Mouse (Mus musculus) naive thymus-derived CD4-positive, alpha-beta T cell, adult 5 months (primary cell): ENCODE results near the gene Crls1. TPM values are rescaled to one million over a fixed set of nuclear protein-coding genes. Genes with fewer than 3 reads are reported as not detected.

Experiments
- polyA plus RNA-seq: library from polyadenylated mRNA; unstranded; fragments of 100-300 nt; shearing (Covaris generic); gene quantifications from one replicate; pipeline ENCODE4 v1.2.1, GENCODE M21; 2017

The Crls1 gene
- 21.5 TPM for polyA plus RNA-seq

DNA sequence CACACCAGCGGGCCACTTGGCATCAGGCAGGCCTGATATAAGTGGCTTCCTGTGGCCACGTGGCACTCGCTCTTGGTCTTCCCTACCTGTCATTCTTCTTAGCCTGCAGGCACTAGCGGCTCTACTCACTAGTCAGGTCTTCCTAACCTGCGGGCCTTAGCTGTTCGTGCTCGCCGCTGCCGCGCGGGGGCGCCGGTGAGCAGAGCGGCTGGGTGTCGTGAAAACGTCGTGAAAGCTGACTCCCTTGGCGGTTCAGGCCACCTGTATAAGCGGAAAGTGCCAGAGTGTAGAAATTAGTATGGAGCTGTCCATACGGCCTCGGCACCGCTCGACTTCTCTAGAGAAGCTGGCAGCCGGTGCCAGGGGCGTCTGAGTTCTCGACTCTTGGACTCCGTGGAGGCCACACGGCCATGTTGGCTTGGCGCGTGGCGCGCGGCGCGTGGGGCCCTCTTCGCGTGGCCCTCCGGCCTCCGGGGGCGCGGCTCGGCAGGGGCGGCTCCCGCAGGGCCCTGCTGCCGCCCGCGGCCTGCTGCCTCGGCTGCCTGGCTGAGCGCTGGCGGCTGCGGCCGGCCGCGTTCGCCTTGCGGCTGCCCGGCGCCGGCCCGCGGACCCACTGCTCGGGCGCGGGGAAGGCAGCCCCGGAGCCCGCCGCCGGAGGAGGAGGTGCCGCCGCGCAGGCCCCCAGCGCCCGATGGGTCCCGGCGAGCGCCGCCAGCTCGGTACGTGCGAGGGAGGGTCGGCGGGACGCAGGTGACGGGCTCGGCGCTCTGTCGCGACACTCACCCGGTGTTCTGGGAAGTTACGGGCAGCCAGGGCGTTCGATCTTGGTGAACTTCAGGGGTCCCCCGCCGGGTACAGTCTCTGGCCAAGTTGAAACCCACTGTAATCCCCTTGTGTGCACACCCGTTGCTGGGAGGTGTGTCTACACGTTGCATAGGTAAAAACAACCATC lies at the start of gene Crls1:
TSS of gene Crls1 (plus strand) at position 260 of the 952 bp plus-strand sequence.

DNA sequence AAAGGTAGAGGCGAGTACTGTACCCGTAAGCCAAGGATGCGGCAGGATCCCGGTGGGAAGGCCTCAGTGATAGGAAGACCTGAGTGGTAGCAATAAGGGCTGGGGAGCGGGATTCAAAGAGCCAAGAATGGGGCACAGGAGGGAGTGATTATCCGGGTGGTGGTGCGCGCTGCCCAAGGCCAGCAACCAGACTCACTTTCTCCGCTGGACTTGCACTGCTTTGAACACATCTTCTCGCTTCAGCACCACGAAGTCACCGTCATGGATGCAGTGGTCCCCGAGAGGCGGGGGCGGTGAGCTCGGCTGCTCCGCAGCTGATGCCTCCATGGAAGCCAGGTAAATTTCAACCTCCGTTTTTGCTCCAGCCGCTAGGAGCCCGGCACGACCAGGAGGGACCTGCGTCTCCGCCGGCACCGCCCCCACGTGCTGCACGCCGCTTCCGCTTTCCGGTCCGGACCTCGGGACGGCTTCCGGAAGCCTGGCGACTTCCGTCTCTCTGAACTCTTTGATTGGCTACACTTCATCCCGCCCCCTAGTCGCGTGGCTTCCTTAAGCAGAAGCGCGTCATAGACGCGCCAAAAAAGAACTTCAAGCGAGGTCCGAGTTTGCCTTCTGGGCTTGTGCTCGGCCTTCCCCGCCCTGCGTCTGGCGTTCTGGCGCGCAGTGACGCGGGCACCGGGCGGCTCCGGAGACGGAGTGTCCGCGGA lies 30.7 kb upstream of the Crls1 start, which contains the start of the genes Trmt6 and Mcm8:
TSS of gene Trmt6 (minus strand) at position 448 of the 707 bp plus-strand sequence.
TSS of gene Mcm8 (plus strand) at position 534 of the 707 bp plus-strand sequence.

DNA sequence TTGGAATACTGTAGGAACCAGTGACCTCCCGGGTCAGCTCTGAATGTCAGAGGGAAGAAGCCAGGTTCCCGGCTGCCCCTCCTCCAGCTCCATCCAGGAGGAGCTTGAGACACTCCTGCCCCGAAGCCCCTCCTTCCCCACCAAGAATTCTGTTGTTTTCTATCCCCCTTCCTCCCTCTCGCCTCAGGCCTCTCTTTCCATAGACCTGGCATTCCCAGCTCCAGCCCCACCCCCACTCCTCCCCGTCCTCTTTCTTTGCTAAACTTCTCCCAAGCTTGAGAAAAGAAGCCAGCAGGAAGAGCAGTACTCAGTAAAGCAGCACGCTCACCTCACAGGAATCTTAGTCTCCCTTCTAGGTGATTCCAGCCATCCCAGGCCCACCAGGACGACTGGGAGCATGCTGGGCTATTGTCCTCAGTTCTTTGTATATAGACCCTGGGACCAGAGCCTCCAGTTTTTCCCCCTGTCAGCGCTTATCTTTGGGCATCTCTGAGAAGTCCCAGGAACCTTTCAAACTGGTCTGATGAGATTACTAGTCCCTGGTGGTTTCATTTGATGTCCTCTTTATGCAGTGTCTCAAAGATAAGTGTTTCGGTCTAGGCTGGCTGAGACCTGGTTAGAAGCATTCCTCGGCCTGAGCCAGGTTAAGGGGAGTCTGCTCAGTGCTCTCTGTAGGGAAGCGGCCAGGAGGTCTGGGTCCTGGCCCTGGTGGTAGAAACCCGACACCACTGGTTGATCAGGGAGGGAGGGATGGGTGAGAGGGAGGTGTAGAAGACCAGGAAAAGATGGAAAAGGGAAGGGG lies 34.6 kb downstream of the Crls1 start, which contains the start of gene Lrrn4:
TSS of gene Lrrn4 (minus strand) at position 48 of the 802 bp plus-strand sequence.

Other genes starting within 250 kb of the Crls1 start
- 63.2 TPM for gene Shld1, start 159.7 kb upstream of the Crls1 start, polyA plus RNA-seq
- gene Chgb, start 65.4 kb upstream of the Crls1 start, polyA plus RNA-seq: not detected
- gene Trmt6, start 30.6 kb upstream of the Crls1 start, polyA plus RNA-seq: 26.6 TPM
- 1.7 TPM for gene Mcm8, start 30.5 kb upstream of the Crls1 start, polyA plus RNA-seq
- not detected for gene Lrrn4, start 34.2 kb downstream of the Crls1 start, polyA plus RNA-seq
- gene Fermt1, start 99.2 kb downstream of the Crls1 start, polyA plus RNA-seq: 0.27 TPM